Mouse (Mus musculus): Measurements from ENCODE around the gene Dnal1. TPM values are rescaled to one million over a fixed set of nuclear protein-coding genes. Genes with fewer than 3 reads are reported as not detected.

Gene Dnal1
- polyA plus RNA-seq, 1 experiment from 2014 or later = 7.0 TPM

DNA sequence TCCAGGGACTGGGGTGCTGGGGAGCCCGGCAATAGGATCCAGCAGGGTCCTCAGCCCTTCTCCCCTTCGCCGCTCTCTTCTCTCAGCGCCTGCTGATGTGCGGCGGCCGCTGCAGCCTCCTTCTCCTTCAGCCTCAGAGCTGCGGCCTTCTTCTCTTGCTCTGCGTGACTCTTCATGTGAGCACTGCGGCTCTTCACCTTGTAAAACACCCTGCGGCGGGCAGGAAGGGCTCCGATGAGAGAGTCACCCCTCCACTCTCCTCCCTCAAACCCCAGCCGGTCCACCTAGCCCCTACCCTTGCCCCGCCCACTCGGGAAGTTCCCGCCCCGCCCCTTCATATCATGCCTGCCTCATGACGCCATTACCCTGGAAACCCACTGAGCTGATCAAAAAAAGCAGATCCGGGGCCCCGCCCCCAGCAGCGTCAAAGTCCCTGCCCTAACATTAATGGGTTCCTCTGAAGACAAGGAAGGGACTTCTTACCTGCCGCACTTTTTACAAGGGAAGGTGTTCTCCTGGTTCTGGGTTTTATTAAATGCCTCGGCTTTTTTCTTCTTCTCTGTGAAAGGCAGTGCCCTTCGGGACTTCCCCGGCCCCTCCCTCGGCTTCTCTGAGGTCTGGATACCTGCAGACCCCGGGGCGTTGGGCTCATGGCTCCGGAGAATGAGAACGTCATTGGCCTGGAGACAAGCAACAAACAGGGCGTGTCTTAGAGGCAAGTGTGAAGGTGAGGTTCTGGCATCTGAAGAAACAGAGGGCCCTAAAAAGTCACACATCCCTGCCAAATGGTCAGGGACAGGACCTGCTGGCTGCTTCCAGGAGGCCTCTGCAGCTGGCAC, 38.4 kb downstream of the Dnal1 start:
- H3K9me3 ChIP-seq (replicated peaks) = no peaks in the 10 kb centered on the region
- H3K4me2 ChIP-seq = no peak overlapping the region
- H3K9ac ChIP-seq (replicated peaks) = no peak overlapping the region
- WGBS = 70% methylated on average over 32 of the region's 32 CpGs
- no peak overlapping the region for H3K4me3 ChIP-seq (replicated peaks)
- no peak overlapping the region for H3K27ac ChIP-seq (replicated peaks)
- H3K4me1 ChIP-seq = peaks cover 19% of the 10 kb centered on the region
- H3K27me3 ChIP-seq (replicated peaks) = no peaks in the 10 kb centered on the region
- peaks cover 27% of the 10 kb centered on the region for H3K36me3 ChIP-seq
- ATAC-seq (ENCODE audit: low FRiP score) = no peak

DNA sequence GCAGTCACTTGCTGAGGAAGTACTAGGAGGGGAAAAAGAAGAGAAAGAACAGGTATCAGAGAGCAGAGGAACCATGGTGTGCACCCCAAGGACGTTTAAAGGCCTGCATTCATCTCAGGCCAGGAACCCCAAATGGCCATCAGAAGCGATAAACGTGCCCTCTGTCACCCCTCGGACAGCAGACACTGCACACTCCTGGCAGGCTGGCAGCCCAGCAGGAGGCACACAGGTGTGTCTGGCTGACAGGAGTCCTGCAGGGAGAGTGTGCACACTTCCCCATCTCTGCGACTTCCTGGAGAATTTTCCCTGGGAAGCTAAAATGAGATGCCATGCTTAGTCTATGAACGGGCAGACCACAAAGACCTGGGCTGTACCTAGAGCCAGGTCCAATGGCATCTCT, 39.2 kb downstream of the Dnal1 start:
- WGBS = 82% methylated on average over 6 of the region's 6 CpGs
- Histone ChIP-seq H3K4me1 (peaks cover 13% of the 10 kb centered on the region), H3K27me3 (replicated peaks) (no peaks in the 10 kb centered on the region), H3K27ac (replicated peaks) (no peak overlapping the region), H3K4me2 (no peak overlapping the region), H3K36me3 (peaks cover 33% of the 10 kb centered on the region), H3K9ac (replicated peaks) (no peak overlapping the region), H3K4me3 (replicated peaks) (no peak overlapping the region), H3K9me3 (replicated peaks) (no peaks in the 10 kb centered on the region)
- no peak for ATAC-seq (ENCODE audit: low FRiP score)

DNA sequence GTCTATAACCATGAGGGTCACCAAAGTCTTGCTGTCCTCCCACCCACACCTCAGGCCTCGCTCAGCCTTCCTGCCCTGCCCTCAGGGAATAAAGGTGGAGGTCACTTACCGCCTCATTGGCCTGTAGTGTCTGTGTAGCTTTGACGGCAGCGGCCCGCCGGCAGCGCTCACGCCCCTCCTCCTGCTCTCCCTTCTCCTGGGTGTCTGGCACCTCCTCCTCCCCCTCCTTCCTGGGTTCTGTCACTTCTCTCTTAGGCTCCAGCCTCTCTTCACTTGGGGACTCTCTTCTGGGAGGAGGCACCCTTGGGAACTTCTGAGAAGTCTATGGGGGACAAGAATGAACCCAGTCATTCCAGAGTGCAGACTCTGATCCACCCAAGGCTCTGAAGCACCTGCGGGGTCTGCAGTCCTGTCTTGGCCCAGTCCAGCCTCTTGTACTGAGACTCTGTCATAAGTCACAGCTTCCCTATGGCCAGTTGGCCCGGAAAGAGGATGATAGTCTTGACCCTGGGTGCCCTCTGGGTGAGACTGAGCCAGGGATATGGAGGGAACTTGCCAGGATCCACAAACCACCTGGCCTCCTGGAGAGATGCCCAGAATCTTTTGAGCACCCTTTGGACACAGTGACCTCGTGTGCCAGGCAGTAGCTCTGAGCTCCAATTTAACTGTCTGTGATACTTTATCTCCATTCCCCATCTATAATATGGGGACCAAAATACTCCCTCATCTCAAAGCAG, 40.8 kb downstream of the Dnal1 start:
- ATAC-seq (ENCODE audit: low FRiP score) = no peak
- H3K4me3 ChIP-seq (replicated peaks) = no peak overlapping the region
- peaks cover 48% of the 10 kb centered on the region for H3K36me3 ChIP-seq
- no peaks in the 10 kb centered on the region for H3K27me3 ChIP-seq (replicated peaks)
- peaks cover 2% of the 10 kb centered on the region for H3K4me1 ChIP-seq
- no peaks in the 10 kb centered on the region for H3K9me3 ChIP-seq (replicated peaks)
- 77% methylated on average over 11 of the region's 11 CpGs for WGBS
- no peak overlapping the region for H3K4me2 ChIP-seq
- no peak overlapping the region for H3K9ac ChIP-seq (replicated peaks)
- H3K27ac ChIP-seq (replicated peaks) = no peak overlapping the region

DNA sequence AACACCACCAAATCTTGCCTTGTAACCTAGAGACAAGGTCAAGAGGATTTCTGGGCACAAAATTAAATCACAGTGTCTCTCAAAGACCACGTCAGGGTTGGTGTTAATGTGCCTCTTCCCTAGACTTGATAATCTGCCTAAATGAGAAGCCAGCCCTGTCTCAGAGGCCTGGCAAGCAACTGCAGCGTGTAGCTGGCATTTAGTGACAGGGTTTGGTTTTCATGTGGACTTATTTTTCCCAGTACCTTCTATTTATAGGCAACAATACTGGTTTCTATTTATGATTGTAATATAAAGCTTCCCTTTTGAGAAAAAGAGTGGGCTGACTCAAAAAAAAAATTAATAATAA, 41.3 kb downstream of the Dnal1 start:
- H3K27ac ChIP-seq (replicated peaks) = no peak overlapping the region

DNA sequence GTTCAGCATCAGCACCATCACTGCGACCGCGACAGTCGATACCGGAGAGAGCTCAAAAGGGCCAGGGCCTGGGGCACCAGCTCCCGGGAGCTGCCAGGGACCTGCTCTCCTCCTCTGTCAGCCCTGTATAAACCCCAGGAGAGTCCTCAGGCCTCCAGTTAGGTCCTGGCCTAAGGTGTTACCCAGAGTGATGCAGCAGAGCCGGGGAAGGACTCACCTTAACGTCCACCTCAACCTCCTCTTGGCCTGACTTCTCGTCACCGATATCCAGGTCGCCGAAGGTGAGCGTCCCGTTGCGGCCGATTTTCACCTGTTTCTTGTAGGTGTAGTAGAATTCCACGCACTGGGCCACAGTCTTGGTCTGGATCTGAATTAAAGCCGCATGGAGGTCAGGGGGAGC, 42.0 kb downstream of the Dnal1 start:
- H3K9ac ChIP-seq (replicated peaks) = no peak overlapping the region

More for the DNA sequence above, 41.3 kb downstream of the Dnal1 start:
- Histone ChIP-seq H3K4me1 (no peaks in the 10 kb centered on the region), H3K4me2 (no peak overlapping the region), H3K9me3 (replicated peaks) (no peaks in the 10 kb centered on the region), H3K9ac (replicated peaks) (no peak overlapping the region), H3K36me3 (peaks cover 51% of the 10 kb centered on the region), H3K4me3 (replicated peaks) (no peak overlapping the region), H3K27me3 (replicated peaks) (no peaks in the 10 kb centered on the region)
- ATAC-seq (ENCODE audit: low FRiP score) = no peak
- WGBS = 74% methylated on average over 2 of the region's 2 CpGs

DNA sequence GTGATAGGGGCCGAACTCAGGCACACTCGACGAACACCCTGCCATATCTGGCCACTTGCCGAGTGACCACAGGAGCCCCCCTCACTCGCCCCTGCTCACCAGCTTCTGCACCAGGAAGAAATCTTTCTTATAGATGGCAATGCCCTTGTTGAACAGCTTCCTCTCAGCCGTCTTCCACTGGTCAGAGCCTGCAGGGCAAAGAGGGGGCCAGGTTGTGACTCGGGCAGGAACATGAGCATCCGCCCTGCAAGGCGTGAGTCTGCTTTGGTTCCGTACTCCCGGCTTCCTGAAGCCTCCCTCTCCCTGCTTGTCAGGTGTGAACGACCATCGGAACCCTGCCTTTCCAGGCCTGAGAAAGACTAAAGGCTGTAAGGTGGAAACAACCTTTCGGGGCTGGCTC, 44.0 kb downstream of the Dnal1 start:
- whole genome bisulfite sequencing = 90% methylated on average over 14 of the region's 14 CpGs
- H3K4me1 ChIP-seq = no peaks in the 10 kb centered on the region
- H3K9me3 ChIP-seq (replicated peaks) = no peaks in the 10 kb centered on the region
- H3K4me2 ChIP-seq = no peak overlapping the region
- H3K9ac ChIP-seq (replicated peaks) = no peak overlapping the region
- H3K27me3 ChIP-seq (replicated peaks) = no peaks in the 10 kb centered on the region
- H3K4me3 ChIP-seq (replicated peaks) = no peak overlapping the region
- H3K36me3 ChIP-seq = peaks cover 44% of the 10 kb centered on the region
- ATAC-seq (ENCODE audit: low FRiP score) = no peak
- no peak overlapping the region for H3K27ac ChIP-seq (replicated peaks)

More for the DNA sequence above, 42.0 kb downstream of the Dnal1 start:
- Histone ChIP-seq H3K27me3 (replicated peaks) (no peaks in the 10 kb centered on the region), H3K36me3 (peaks cover 51% of the 10 kb centered on the region), H3K9me3 (replicated peaks) (no peaks in the 10 kb centered on the region), H3K4me1 (no peaks in the 10 kb centered on the region), H3K27ac (replicated peaks) (no peak overlapping the region), H3K4me3 (replicated peaks) (no peak overlapping the region), H3K4me2 (no peak overlapping the region)
- ATAC-seq (ENCODE audit: low FRiP score) = no peak
- WGBS = 94% methylated on average over 18 of the region's 18 CpGs

DNA sequence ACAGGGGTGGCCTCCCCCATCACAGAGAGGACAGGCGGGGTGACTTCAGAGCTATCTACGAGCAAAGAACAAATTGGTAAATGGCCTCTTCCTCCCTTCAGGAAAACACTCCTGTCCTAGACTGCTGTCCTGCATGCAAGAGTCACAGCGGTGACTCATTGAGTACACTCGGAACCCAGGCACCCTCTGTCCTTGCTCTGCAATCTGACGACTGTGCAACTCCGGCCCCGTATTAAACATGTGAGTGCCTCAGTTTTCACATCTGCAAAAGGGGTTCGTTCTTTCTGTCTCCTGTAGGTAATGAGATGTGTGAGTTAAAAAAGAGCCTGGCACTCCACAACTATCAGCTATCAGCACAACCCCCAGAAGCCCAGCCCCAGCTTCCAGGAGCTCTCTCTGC, 46.3 kb downstream of the Dnal1 start:
- Histone ChIP-seq H3K36me3 (peaks cover 39% of the 10 kb centered on the region), H3K9ac (replicated peaks) (no peak overlapping the region), H3K4me1 (no peaks in the 10 kb centered on the region), H3K4me2 (no peak overlapping the region), H3K27me3 (replicated peaks) (no peaks in the 10 kb centered on the region), H3K4me3 (replicated peaks) (no peak overlapping the region), H3K9me3 (replicated peaks) (no peaks in the 10 kb centered on the region), H3K27ac (replicated peaks) (no peak overlapping the region)
- no peak for ATAC-seq (ENCODE audit: low FRiP score)
- WGBS = 96% methylated on average over 8 of the region's 8 CpGs

DNA sequence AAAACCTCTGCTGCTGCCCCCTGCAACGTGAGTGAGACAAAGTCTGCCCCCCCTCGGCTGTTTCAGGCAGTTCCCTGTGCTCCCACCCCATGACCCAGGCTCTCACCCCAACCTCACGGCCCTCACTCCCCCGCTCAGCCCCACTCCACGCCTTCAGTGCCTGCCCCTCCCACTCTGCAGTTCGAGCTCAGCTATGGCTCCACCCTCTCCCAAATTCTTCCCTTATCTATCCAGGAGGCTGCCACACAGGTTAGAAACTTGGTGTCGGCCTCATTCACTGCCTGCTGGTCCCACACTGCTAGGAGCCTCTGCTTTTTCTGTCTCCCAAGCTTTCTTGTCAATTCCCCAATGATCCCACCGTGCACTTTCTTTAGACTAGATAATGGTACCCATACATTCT, 47.0 kb downstream of the Dnal1 start:
- Histone ChIP-seq H3K9ac (replicated peaks) (no peak overlapping the region), H3K4me1 (no peaks in the 10 kb centered on the region), H3K4me2 (no peak overlapping the region), H3K27me3 (replicated peaks) (no peaks in the 10 kb centered on the region), H3K4me3 (replicated peaks) (no peak overlapping the region), H3K9me3 (replicated peaks) (no peaks in the 10 kb centered on the region), H3K36me3 (peaks cover 37% of the 10 kb centered on the region), H3K27ac (replicated peaks) (no peak overlapping the region)
- no peak for ATAC-seq (ENCODE audit: low FRiP score)
- WGBS = 85% methylated on average over 8 of the region's 8 CpGs

DNA sequence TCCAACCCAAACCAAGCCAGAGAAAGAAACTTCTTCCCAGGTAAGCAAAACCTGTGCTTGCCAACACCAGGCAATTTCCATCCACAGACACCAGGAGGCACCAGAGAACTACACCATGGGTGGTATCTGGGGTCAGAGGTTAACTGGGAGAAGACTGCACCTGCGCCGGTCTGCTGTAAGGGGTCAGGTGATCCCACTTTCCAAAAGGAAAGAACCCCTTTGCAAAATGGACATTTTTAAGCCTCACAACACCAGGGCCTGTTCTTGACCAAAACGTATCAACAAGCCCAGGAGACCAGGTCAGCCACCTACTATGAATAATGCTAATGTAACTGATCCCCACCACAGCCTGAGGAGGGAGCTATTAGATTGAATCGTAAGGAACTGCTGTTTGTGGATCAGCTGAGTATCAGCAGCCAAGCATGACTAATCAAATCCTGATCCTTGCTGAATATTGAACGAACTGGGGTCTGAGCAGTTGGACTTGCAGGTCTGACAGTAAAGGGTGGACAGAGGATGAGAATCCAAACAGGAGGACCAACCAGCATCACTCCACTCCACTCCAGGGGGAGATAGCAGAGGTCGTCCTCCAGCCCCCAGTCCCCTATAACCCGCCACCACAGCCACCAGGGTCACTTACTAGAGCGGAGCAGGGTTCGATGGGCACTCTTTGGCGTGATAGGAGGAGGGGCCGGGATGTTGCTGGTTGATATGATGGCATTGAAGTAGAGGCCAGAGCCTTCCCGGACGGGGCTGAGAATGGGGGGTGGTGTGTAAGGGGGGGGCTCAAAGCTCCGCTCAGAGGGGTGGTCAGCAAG, 47.7 kb downstream of the Dnal1 start:
- no peak overlapping the region for H3K4me2 ChIP-seq
- no peak overlapping the region for H3K4me3 ChIP-seq (replicated peaks)
- H3K9ac ChIP-seq (replicated peaks) = no peak overlapping the region
- ATAC-seq (ENCODE audit: low FRiP score) = no peak
- peaks cover 30% of the 10 kb centered on the region for H3K36me3 ChIP-seq
- no peaks in the 10 kb centered on the region for H3K27me3 ChIP-seq (replicated peaks)
- no peaks in the 10 kb centered on the region for H3K4me1 ChIP-seq
- no peak overlapping the region for H3K27ac ChIP-seq (replicated peaks)
- WGBS = 76% methylated on average over 14 of the region's 14 CpGs
- H3K9me3 ChIP-seq (replicated peaks) = no peaks in the 10 kb centered on the region

DNA sequence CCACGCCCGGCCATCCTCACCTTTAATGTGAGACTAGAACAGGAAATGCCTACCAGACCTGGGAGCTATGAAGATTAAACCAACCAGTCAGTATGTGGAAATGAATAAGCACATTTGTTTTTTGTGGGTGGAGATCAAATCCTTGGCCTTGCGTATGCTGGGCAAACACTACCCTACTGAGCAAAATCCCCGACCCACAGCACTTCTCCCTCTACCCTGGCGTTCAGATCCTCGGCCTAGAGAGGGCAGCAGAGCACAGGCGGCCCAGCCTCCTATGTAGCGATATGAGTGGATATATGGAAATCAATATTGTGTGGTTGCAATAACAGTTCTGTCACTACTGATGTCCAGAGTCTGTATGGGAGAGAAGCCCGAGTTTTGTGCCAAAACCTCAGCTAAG, 49.0 kb downstream of the Dnal1 start:
- ATAC-seq (ENCODE audit: low FRiP score) = no peak
- Histone ChIP-seq H3K4me3 (replicated peaks) (no peak overlapping the region), H3K36me3 (peaks cover 24% of the 10 kb centered on the region), H3K4me2 (no peak overlapping the region), H3K9me3 (replicated peaks) (no peaks in the 10 kb centered on the region), H3K4me1 (no peaks in the 10 kb centered on the region), H3K27ac (replicated peaks) (no peak overlapping the region), H3K9ac (replicated peaks) (no peak overlapping the region), H3K27me3 (replicated peaks) (no peaks in the 10 kb centered on the region)
- 91% methylated on average over 9 of the region's 9 CpGs for WGBS

DNA sequence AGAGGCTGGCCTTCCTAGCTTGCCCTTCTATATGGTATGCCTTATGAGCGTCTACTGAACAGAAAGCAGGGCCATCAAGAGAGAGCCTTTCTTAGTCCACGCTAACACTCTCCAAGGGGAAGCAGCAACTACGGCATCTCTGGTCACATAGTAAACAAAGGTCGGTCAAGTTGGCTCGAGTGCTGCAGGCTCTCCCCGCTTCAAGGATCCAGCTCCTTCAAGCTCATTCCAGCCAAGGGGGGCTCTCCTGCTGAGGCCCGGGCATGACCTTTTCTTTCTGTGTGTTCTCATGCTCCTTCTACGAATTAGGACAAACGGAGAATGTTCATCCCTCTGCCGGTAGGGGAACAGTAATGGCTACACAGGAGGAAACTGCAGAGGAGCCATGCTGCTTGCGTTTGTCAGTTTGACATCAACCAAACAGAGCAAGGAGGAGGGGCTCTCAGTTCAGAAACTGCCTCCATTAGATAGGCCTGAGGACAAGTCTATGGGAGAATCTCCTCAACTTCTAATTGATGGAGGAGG, 49.5 kb downstream of the Dnal1 start:
- no peaks in the 10 kb centered on the region for H3K4me1 ChIP-seq
- H3K36me3 ChIP-seq = peaks cover 19% of the 10 kb centered on the region
- 75% methylated on average over 11 of the region's 11 CpGs for WGBS
- no peak overlapping the region for H3K27ac ChIP-seq (replicated peaks)
- no peak overlapping the region for H3K4me2 ChIP-seq
- H3K27me3 ChIP-seq (replicated peaks) = no peaks in the 10 kb centered on the region
- H3K9me3 ChIP-seq (replicated peaks) = no peaks in the 10 kb centered on the region
- no peak for ATAC-seq (ENCODE audit: low FRiP score)
- no peak overlapping the region for H3K4me3 ChIP-seq (replicated peaks)
- H3K9ac ChIP-seq (replicated peaks) = no peak overlapping the region

Measured in neural tube, embryonic 15.5 days (tissue).